Mouse (Mus musculus) midbrain, embryonic 14.5 days (tissue): ENCODE data around the gene Mafb. TPM values are rescaled to one million over a fixed set of nuclear protein-coding genes. Genes with fewer than 3 reads are reported as not detected.

Source experiments
- ATAC-seq: fragments of 200-750 bp; cut with Nextera tagmentation; 2 replicates; pipeline ENCODE4 v1.8.0; 2017; ENCODE audit warnings: moderate number of reproducible peaks, moderate library complexity; ENCODE audit not compliant: low FRiP score, low TSS enrichment
- DNase-seq: peaks from one replicate; pipeline ENCODE4 v3.0.0-alpha.2; 2015
- H3K27ac ChIP-seq: fragments of 300-500 bp; sonication (generic); replicated peaks from 2 replicates; pipeline ENCODE4 v1.5.1; 2014; ENCODE audit warnings: mild to moderate bottlenecking, low read depth, low read length, moderate library complexity
- H3K27me3 ChIP-seq: fragments of 300-500 bp; sonication (generic); 2 replicates; pipeline ENCODE4 v1.6.1; 2014; ENCODE audit warnings: low read length, control low read depth, mixed read lengths; ENCODE audit not compliant: control insufficient read depth, insufficient read depth
- H3K36me3 ChIP-seq: fragments of 300-500 bp; sonication (generic); 2 replicates; pipeline ENCODE4 v1.6.1; 2014; ENCODE audit warnings: low read length, control low read depth; ENCODE audit not compliant: control insufficient read depth, insufficient read depth
- H3K4me1 ChIP-seq: fragments of 300-500 bp; sonication (generic); 2 replicates; pipeline ENCODE4 v1.6.1; 2014; ENCODE audit warnings: mild to moderate bottlenecking, antibody characterized with exemption, low read length, control low read depth; ENCODE audit not compliant: control insufficient read depth, insufficient read depth
- H3K4me2 ChIP-seq: fragments of 300-500 bp; sonication (generic); 2 replicates; pipeline ENCODE4 v1.6.1; 2014; ENCODE audit warnings: mild to moderate bottlenecking, low read length, moderate library complexity
- H3K4me3 ChIP-seq: fragments of 300-500 bp; sonication (generic); replicated peaks from 2 replicates; pipeline ENCODE4 v1.5.1; 2014; ENCODE audit warnings: low read depth, low read length
- H3K9ac ChIP-seq: fragments of 300-500 bp; sonication (generic); replicated peaks from 2 replicates; pipeline ENCODE4 v1.6.1; 2014; ENCODE audit warnings: mild to moderate bottlenecking, low read length, moderate library complexity
- H3K9me3 ChIP-seq: fragments of 300-500 bp; sonication (generic); 2 replicates; pipeline ENCODE4 v1.6.1; 2016; ENCODE audit warnings: low read length, control low read depth, mixed read lengths; ENCODE audit not compliant: control insufficient read depth
- WGBS: fragments of 180-500 bp; shearing (Covaris S2); extraction: QIAGEN DNeasy Blood & Tissue Kit; methylation state at CpG from one replicate; pipeline ENCODE4 v1.1.7; 2014; 5-methylcytosine and 5-hydroxymethylcytosine counted together
- polyA plus RNA-seq: library from polyadenylated mRNA; unstranded; fragments of >200 nt; fragmentation: Nextera tagmentation; extraction: Ambion mirVana; gene quantifications from 2 replicates; pipeline ENCODE4 v1.2.1, GENCODE M21; 2014

Gene Mafb
- polyA plus RNA-seq, 1 experiment from 2014 or later = 4.9 TPM

- Histone ChIP-seq H3K4me1 (peaks cover 14% of the 10 kb centered on the region), H3K4me3 (no peak overlapping the region), H3K27ac (no peak overlapping the region), H3K9me3 (no peaks in the 10 kb centered on the region), H3K27me3 (peaks cover 50% of the 10 kb centered on the region), H3K9ac (no peak overlapping the region), H3K4me2 (no peak overlapping the region), H3K36me3 (no peaks in the 10 kb centered on the region)
- DNase-seq (peak; percentile 46), ATAC-seq (no peak; the same call in 1 of the 2 replicates)
- 33% methylated on average over 4 of the region's 4 CpGs for WGBS
These were observed 9.4 kb downstream of the Mafb start for GRCm38 (mm10) chr2:160357442-160357841.

DNA sequence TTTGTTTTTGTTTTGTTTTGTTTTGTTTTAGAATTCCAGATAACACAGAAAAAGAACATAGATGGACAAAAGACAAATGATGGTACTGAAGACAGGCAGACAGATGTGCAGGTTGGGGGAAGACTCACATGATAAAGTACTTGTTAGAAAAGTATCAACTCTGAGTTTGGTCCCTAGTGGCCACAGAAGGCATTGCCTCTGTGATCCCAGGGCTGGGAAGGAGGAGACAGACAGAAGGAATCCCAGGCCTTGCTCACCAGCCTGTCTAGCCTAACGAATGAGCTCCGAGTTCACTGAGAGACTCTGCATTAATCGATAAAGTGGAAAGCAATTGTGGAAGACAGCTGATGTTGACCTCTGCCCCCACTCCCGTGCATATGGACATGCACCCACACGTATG, 10.7 kb downstream of the Mafb start:
- Histone ChIP-seq H3K4me3 (no peak overlapping the region), H3K4me2 (no peak overlapping the region), H3K27me3 (peaks cover 37% of the 10 kb centered on the region), H3K36me3 (no peaks in the 10 kb centered on the region), H3K4me1 (peaks cover 10% of the 10 kb centered on the region), H3K9me3 (no peaks in the 10 kb centered on the region), H3K27ac (no peak overlapping the region), H3K9ac (no peak overlapping the region)
- DNase-seq = peak; percentile 28
- ATAC-seq = no peak
- 59% methylated on average over 5 of the region's 5 CpGs for WGBS

GRCm38 (mm10) chr2:160354319-160354718, 12.5 kb downstream of the Mafb start:
- Histone ChIP-seq H3K27ac (no peak overlapping the region), H3K4me3 (no peak overlapping the region), H3K27me3 (peaks cover 19% of the 10 kb centered on the region), H3K4me2 (no peak overlapping the region), H3K36me3 (no peaks in the 10 kb centered on the region), H3K9me3 (no peaks in the 10 kb centered on the region), H3K4me1 (peaks cover 9% of the 10 kb centered on the region; the same call in 1 of the 2 replicates), H3K9ac (no peak overlapping the region)
- ATAC-seq (no peak), DNase-seq (no peak)
- 68% methylated on average over 2 of the region's 2 CpGs for WGBS

DNA sequence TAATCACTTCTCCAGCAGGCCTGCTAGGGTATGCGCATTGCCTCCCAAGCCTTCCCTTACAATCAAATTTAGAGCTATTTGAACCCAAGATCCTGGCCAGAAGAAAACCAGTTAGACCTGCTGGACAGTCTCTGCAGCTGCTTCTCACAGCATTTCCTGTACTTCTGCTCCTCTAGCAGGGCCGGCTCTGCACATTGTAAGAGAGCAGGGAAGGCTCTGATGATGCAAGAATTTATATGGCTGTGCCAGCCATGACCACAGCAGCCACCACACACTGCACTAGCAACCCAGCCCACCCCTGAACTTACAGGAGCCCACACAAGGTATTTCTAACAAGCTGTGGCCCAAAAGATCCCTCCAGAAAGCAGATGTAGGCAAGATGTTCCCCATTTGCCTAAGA, 13.3 kb downstream of the Mafb start:
- Histone ChIP-seq H3K27ac (no peak overlapping the region), H3K4me1 (peaks cover 9% of the 10 kb centered on the region; the same call in 1 of the 2 replicates), H3K9me3 (no peaks in the 10 kb centered on the region), H3K4me2 (no peak overlapping the region), H3K9ac (no peak overlapping the region), H3K36me3 (no peaks in the 10 kb centered on the region), H3K27me3 (peaks cover 11% of the 10 kb centered on the region), H3K4me3 (no peak overlapping the region)
- no peak for ATAC-seq
- 79% methylated on average over 2 of the region's 2 CpGs for WGBS
- DNase-seq = no peak

- H3K4me3 ChIP-seq = no peak overlapping the region
- no peak for ATAC-seq
- no peaks in the 10 kb centered on the region for H3K9me3 ChIP-seq
- H3K9ac ChIP-seq = no peak overlapping the region
- 27% methylated on average over 8 of the region's 8 CpGs for WGBS
- H3K4me1 ChIP-seq = no peaks in the 10 kb centered on the region
- H3K4me2 ChIP-seq = no peak overlapping the region
- DNase-seq = no peak
- H3K27me3 ChIP-seq = no peaks in the 10 kb centered on the region
- H3K27ac ChIP-seq = no peak overlapping the region
- H3K36me3 ChIP-seq = no peaks in the 10 kb centered on the region
These were observed 15.8 kb downstream of the Mafb start for GRCm38 (mm10) chr2:160351038-160351574.

DNA sequence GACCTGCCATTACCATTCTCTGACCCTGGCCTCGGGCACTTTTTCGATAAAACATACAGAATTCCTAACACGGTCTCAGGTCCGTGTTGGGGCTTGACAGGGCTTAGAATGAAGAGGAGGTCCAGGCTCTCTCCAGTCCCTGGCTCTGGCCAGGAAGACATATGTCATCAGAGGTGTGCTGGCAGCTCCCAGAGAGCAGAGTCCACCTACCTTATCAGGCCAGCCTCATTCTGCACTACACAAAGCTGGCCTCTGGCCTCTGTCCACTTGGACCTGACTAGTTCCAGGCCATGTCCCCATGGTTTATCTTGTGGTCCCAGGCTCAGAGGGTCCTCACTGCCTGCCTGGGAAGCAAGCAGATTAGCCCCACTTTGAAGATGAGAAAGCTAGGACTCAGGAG, 17.3 kb downstream of the Mafb start:
- no peak for DNase-seq
- H3K4me1 ChIP-seq = no peaks in the 10 kb centered on the region
- ATAC-seq = no peak
- H3K27ac ChIP-seq = no peak overlapping the region
- no peaks in the 10 kb centered on the region for H3K9me3 ChIP-seq
- no peak overlapping the region for H3K9ac ChIP-seq
- H3K27me3 ChIP-seq = no peaks in the 10 kb centered on the region
- no peak overlapping the region for H3K4me3 ChIP-seq
- no peak overlapping the region for H3K4me2 ChIP-seq
- no peaks in the 10 kb centered on the region for H3K36me3 ChIP-seq
- 79% methylated on average over 4 of the region's 4 CpGs for WGBS

GRCm38 (mm10) chr2:160348796-160349195, 18.1 kb downstream of the Mafb start:
- ATAC-seq (no peak), DNase-seq (no peak)
- Histone ChIP-seq H3K36me3 (no peaks in the 10 kb centered on the region), H3K9me3 (no peaks in the 10 kb centered on the region), H3K4me2 (no peak overlapping the region), H3K4me3 (no peak overlapping the region), H3K27ac (no peak overlapping the region), H3K27me3 (no peaks in the 10 kb centered on the region), H3K9ac (no peak overlapping the region), H3K4me1 (no peaks in the 10 kb centered on the region)
- WGBS = 33% methylated on average over 7 of the region's 7 CpGs

DNA sequence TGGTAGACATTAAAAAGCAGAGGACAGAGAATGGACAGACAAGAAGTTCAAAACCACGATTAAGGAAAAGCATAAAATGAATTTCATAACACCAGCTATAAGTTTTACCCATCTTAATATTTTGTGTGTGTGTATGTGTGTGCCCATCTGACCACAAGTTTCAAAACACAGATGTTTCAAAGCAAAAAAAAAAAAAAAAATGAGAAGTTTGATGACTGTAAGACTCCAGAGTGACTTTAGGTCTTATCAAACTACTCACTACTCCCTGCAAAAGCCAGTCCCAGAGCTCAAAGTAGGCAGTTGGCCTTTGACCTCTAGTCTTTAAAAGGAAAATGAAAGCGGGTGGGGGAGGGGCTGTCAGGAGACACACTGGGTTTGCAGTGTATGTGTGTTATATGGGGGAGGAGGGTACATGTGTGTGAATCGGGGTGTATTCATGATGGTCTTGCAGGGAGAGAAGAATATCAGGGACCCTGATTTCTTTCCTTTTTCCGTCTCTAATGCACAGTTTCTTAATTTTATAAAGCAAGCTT, 18.7 kb downstream of the Mafb start:
- H3K4me3 ChIP-seq = no peak overlapping the region
- H3K4me2 ChIP-seq = no peak overlapping the region
- no peaks in the 10 kb centered on the region for H3K4me1 ChIP-seq
- DNase-seq (no peak), ATAC-seq (no peak)
- H3K36me3 ChIP-seq = no peaks in the 10 kb centered on the region
- WGBS = 58% methylated on average over 4 of the region's 4 CpGs
- no peak overlapping the region for H3K9ac ChIP-seq
- no peak overlapping the region for H3K27ac ChIP-seq
- no peaks in the 10 kb centered on the region for H3K27me3 ChIP-seq
- no peaks in the 10 kb centered on the region for H3K9me3 ChIP-seq

GRCm38 (mm10) chr2:160345644-160346043, 21.2 kb downstream of the Mafb start:
- ATAC-seq (no peak), DNase-seq (no peak)
- H3K27ac ChIP-seq = no peak overlapping the region
- no peak overlapping the region for H3K9ac ChIP-seq
- no peak overlapping the region for H3K4me2 ChIP-seq
- no peaks in the 10 kb centered on the region for H3K27me3 ChIP-seq
- no peaks in the 10 kb centered on the region for H3K36me3 ChIP-seq
- no peak overlapping the region for H3K4me3 ChIP-seq
- no peaks in the 10 kb centered on the region for H3K9me3 ChIP-seq
- H3K4me1 ChIP-seq = no peaks in the 10 kb centered on the region
